Mouse (Mus musculus) adrenal gland, adult (tissue): ENCODE data around the gene Thap12.

Experiments used
- DNase-seq, 2 experiments: peaks; one replicate each; pipeline ENCODE4 v3.0.0; 2022 to 2023; ENCODE audit warnings: low spot score in 1 of 2; ENCODE audit not compliant: inconsistent age in 2 of 2

The Thap12 gene

DNA sequence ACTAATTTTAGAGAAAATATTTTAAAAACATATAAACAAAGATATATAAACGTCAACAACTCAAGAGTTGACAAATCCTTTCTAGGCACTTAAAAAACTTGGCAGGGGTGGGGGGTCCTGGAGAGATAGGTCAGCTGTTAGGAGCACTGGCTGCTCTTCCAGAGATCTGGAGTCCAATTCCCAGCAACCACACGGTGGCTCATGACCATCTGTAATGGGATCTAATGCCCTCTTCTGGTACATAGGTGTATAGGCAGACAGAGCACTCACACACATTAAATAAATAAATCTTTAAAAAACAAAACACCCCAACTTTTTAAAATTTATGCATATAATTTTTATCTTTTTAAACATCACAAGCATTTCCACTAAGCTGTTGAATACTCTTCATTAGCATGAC is 5.4 kb upstream of the Thap12 start:
- DNase-seq = peak in 1 of 2 experiments; percentile 55

DNA sequence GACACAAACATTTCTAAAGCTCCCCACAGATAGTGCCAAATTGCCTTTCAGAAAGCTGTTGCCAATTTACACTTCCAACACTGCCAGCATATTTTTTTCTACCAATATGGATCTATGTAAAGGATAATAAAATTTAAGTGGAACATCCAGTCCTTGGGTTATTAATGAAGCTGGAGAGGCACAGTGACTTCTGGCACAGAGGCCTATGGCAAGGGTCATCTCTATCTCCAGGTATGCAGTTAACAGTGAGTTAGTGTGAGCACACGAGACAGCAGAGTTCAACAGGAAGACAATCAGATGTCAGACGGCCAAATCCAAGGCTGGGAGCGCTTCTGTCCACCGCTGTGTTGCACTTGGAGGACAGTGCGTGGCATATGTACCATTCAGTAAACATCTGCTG is 4.9 kb upstream of the Thap12 start:
- no peak for DNase-seq

DNA sequence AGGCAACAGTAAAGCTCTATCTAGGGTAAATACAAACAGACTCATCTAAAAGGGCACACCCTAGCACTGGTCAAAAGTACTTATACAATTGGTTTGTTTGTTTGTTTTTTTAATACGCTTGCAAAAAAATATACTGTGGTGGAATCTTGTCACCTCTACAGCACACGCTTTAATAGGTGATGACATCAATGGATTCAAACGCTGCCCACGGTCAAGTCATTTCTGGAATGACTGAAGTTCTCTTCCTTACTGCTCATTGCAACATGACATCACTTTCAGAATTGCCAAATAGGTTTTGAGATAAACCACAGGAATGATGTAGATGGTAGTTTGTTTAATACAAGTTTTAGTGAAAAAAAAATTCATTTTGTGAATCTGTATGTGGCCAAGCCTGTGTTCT is 4.3 kb upstream of the Thap12 start:
- no peak for DNase-seq

GRCm38 (mm10) chr7:98701771-98702170 is 1.1 kb upstream of the Thap12 start:
- no peak for DNase-seq

GRCm38 (mm10) chr7:98703365-98703881 is 520 bp downstream of the Thap12 start:
- peak; percentile 67 to 87 for DNase-seq

- DNase-seq = no peak
These were observed 1.4 kb downstream of the Thap12 start for GRCm38 (mm10) chr7:98704276-98704675.

- no peak for DNase-seq
These were observed 10.8 kb downstream of the Thap12 start for GRCm38 (mm10) chr7:98713661-98714060.

GRCm38 (mm10) chr7:98717438-98717837 is 14.5 kb downstream of the Thap12 start:
- no peak for DNase-seq

GRCm38 (mm10) chr7:98719761-98720160 is 16.9 kb downstream of the Thap12 start:
- no peak for DNase-seq

- DNase-seq = no peak
These were observed 17.8 kb downstream of the Thap12 start for GRCm38 (mm10) chr7:98720731-98721130.

GRCm38 (mm10) chr7:98721172-98721571 is 18.3 kb downstream of the Thap12 start:
- DNase-seq = peak in 1 of 2 experiments; percentile 49

DNA sequence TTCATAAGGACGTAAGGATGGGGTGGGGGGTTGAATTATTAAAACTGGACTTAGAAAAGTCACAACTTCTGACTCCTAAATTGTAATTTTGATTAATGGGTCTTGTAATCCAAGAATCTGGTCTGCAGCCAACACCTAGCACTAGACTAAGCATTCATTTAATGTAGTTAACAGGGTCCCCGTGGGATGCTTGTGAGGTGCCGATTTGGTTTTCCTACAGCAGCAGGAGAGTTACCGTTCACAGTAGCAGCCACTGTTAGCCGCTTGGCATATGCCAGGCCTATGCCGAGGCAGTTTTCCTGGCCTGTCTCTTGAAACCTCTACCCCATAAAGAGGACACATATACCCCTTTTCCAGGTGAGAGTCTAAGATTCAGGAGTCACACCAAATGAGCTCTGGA is 18.7 kb downstream of the Thap12 start:
- no peak for DNase-seq

DNA sequence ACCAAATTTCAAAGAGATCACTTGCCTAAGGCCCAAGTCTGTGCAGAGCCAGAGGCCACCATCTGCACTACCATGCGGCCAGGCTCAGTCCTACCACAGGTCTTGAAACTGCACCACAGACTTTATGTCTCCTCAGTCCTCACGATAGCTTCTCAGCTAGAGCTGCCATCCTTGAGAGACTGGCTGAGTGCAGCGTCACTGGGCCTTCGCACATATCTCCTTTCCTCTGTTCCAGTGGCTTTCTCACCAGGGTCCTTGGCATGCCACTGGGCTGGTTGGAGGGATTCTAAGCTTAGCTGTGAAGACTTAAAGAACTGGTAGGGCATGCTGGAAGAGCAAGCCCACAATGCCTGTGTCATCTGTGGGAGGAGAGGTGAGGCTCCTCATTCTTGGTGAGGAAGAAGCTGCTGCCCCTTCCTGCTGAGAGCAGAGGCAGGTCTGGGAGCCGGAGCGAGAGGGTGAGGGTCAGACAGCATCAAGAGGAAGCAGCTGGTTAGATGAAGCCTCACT is 22.8 kb downstream of the Thap12 start:
- no peak for DNase-seq

GRCm38 (mm10) chr7:98727986-98728385 is 25.1 kb downstream of the Thap12 start:
- no peak for DNase-seq

DNA sequence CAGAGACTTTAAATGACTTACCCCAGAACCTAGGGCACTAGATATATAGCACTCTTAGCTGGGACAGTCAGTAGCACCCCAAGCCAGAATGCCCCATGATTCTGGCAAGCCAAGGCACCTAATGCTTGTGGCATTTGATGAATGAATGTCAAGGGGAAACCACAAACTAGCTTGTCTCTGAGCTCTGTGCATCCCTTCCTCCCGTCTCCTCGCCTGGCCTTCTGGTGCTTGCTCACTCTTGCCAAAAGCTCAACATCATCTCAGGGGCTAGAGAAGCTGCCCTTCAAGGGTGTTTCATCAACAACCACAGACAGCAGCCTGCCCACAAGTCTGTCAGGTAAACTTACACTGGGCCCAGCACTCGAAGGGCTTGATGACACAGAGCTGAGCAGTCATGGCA is 25.6 kb downstream of the Thap12 start:
- DNase-seq = no peak

- DNase-seq = no peak
These were observed 26.9 kb downstream of the Thap12 start for GRCm38 (mm10) chr7:98729661-98730271.

GRCm38 (mm10) chr7:98733958-98734357 is 31.1 kb downstream of the Thap12 start:
- DNase-seq = no peak

DNA sequence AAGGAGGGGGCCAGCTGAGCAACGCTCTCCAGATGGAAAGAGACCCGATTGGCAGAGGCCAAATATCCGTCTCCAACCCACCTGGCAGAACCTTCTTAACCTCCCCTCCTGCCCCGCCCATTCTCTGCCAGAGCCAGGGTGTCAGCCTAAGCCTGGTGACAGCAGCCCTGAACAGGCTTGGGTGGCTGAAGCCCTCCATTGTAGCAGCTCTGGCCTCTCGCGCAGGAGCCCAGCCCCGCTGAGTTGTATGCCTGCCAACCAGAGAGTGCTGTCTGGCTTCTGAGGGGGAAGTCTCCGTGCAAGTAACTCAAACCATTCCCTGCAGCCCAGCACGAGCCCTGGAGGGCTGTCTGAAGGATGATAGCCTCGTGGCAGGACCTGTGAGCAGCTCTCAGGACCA is 32.0 kb downstream of the Thap12 start:
- DNase-seq = no peak

- DNase-seq = no peak
These were observed 34.1 kb downstream of the Thap12 start for GRCm38 (mm10) chr7:98736780-98737550.

GRCm38 (mm10) chr7:98740363-98740762 is 37.5 kb downstream of the Thap12 start:
- no peak for DNase-seq

- DNase-seq = peak; percentile 53 to 87
These were observed 40.4 kb downstream of the Thap12 start for GRCm38 (mm10) chr7:98743312-98743711.

GRCm38 (mm10) chr7:98750404-98750803 is 47.5 kb downstream of the Thap12 start:
- DNase-seq = peak in 1 of 2 experiments; percentile 74
